Mouse (Mus musculus) liver, embryonic 11.5 days (tissue): ENCODE measurements around the gene Rnf187. TPM values are rescaled to one million over a fixed set of nuclear protein-coding genes. Genes with fewer than 3 reads are reported as not detected.
A peak's percentile ranks its signal among the peaks of the same experiment; 100 is the strongest.

Experiments
- ATAC-seq: fragments of 200-750 bp; cut with Nextera tagmentation; replicated peaks from 2 replicates; pipeline ENCODE4 v1.8.0; 2017; ENCODE audit warnings: moderate number of reproducible peaks, mild to moderate bottlenecking, moderate TSS enrichment, moderate library complexity; ENCODE audit not compliant: low FRiP score
- DNase-seq: peaks from one replicate; pipeline ENCODE4 v3.0.0-alpha.2; 2017; ENCODE audit warnings: low spot score
- H3K27ac ChIP-seq: fragments of 300-500 bp; sonication (generic); 2 replicates; pipeline ENCODE4 v1.5.1; 2014; ENCODE audit warnings: mild to moderate bottlenecking, low read depth, low read length, control low read depth
- H3K27me3 ChIP-seq: fragments of 300-500 bp; sonication (generic); replicated peaks from 2 replicates; pipeline ENCODE4 v1.6.1; 2014; ENCODE audit warnings: low read length, mixed read lengths; ENCODE audit not compliant: control insufficient read depth, insufficient read depth
- H3K36me3 ChIP-seq: fragments of 300-500 bp; sonication (generic); 2 replicates; pipeline ENCODE4 v1.6.1; 2014; ENCODE audit warnings: mild to moderate bottlenecking, low read length, moderate library complexity, mixed read lengths; ENCODE audit not compliant: control insufficient read depth, insufficient read depth
- H3K4me1 ChIP-seq: fragments of 300-500 bp; sonication (generic); replicated peaks from 2 replicates; pipeline ENCODE4 v1.6.1; 2014; ENCODE audit warnings: low read length, mixed read lengths; ENCODE audit not compliant: control insufficient read depth, insufficient read depth
- H3K4me2 ChIP-seq: fragments of 300-500 bp; sonication (generic); 2 replicates; pipeline ENCODE4 v1.6.1; 2014; ENCODE audit warnings: mild to moderate bottlenecking, control low read depth, moderate library complexity
- H3K4me3 ChIP-seq: fragments of 300-500 bp; sonication (generic); 2 replicates; pipeline ENCODE4 v1.5.1; 2014; ENCODE audit warnings: low read depth, low read length, control low read depth
- H3K9ac ChIP-seq: fragments of 300-500 bp; sonication (generic); 2 replicates; pipeline ENCODE4 v1.6.1; 2014; ENCODE audit warnings: low read depth, low read length, control low read depth
- H3K9me3 ChIP-seq: fragments of 300-500 bp; sonication (generic); 2 replicates; pipeline ENCODE4 v1.6.1; 2016; ENCODE audit warnings: low read length, inconsistent platforms, mixed read lengths; ENCODE audit not compliant: control insufficient read depth
- WGBS: fragments of 180-500 bp; shearing (Covaris S2); extraction: QIAGEN DNeasy Blood & Tissue Kit; methylation state at CpG from one replicate; pipeline ENCODE4 v1.1.7; 2014; 5-methylcytosine and 5-hydroxymethylcytosine counted together
- polyA plus RNA-seq: library from polyadenylated mRNA; unstranded; fragments of >200 nt; fragmentation: Nextera tagmentation; extraction: Ambion mirVana; gene quantifications from 2 replicates; pipeline ENCODE4 v1.2.1, GENCODE M21; 2014

The Rnf187 gene
- polyA plus RNA-seq, 1 experiment from 2014 or later = 229 TPM

DNA sequence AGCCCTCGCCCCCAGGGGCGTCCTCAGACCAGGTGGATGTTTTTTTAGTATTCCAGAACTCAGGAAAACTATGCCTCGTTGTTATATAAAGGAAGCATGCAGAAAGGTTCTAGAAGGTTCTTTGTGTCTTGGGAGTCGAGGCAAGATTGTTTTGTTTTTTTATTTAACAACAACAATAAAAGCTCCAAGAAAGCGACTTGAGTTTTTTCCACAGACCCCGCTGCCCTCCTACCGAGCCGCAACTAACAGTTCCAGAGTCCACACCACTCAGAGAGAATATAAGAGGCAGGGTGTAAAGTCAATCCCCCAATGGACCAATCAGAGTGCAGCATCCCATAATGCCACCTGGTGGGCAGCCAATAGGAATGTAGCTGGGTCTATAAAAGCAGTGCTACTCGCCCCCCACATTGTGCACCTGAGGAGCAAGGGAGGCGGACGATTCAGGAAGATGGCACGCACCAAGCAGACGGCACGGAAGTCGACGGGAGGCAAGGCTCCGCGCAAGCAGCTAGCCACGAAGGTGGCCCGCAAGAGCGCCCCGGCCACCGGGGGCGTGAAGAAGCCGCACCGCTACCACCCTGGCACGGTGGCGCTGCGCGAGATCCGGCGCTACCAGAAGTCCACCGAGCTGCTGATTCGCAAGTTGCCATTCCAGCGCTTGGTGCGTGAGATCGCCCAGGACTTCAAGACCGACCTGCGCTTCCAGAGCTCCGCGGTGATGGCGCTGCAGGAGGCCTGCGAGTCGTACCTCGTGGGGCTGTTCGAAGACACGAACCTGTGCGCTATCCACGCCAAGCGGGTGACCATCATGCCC, 22.9 kb upstream of the Rnf187 start:
- H3K27me3 ChIP-seq = peaks cover 20% of the 10 kb centered on the region
- DNase-seq (no peak), ATAC-seq (no peak)
- H3K9me3 ChIP-seq = no peaks in the 10 kb centered on the region
- H3K9ac ChIP-seq = no peak overlapping the region
- H3K4me2 ChIP-seq = no peak overlapping the region
- H3K4me1 ChIP-seq = peaks cover 26% of the 10 kb centered on the region
- H3K27ac ChIP-seq = no peak overlapping the region
- H3K36me3 ChIP-seq = no peaks in the 10 kb centered on the region; the same call in 1 of the 2 replicates
- WGBS = 50% methylated on average over 50 of the region's 50 CpGs
- H3K4me3 ChIP-seq = no peak overlapping the region

DNA sequence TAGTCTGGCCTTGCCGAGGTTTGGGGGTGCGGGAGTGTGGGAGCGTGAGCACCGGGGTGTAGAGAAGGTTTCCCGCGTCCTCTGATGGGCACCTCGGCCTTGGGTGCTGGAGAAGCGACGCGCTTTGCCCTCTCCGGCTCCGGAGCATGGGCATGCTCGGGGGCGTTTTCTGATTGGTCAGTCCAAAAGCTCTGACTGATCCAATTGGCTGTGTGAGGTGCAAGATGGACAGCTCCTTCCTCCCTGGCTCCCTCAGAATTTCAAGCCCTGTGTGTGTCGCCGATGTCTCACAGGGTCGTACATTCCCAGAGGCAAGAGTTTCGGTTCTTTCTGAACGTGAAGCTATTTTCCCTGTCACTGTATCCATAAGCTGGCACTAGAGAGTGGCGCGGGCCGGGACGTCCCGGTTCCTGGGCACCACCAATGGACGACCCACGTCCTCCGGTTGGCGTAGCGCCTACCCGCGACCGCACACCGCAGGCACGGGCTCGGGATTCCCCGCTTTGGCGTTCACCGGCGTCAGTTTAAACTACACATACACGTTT, 21.3 kb upstream of the Rnf187 start:
- peak overlapping the region; percentile 96 for H3K4me2 ChIP-seq
- peaks cover 20% of the 10 kb centered on the region for H3K27me3 ChIP-seq
- peak overlapping the region; percentile 7; the same call in 1 of the 2 replicates for H3K27ac ChIP-seq
- DNase-seq (peak; percentile 84), ATAC-seq (peak; percentile 84)
- peak overlapping the region; percentile 57 for H3K4me3 ChIP-seq
- peak overlapping the region; percentile 66 for H3K9ac ChIP-seq
- 1% methylated on average over 40 of the region's 40 CpGs for WGBS
- peaks cover 22% of the 10 kb centered on the region for H3K4me1 ChIP-seq
- no peaks in the 10 kb centered on the region for H3K9me3 ChIP-seq
- H3K36me3 ChIP-seq = no peaks in the 10 kb centered on the region; the same call in 1 of the 2 replicates

DNA sequence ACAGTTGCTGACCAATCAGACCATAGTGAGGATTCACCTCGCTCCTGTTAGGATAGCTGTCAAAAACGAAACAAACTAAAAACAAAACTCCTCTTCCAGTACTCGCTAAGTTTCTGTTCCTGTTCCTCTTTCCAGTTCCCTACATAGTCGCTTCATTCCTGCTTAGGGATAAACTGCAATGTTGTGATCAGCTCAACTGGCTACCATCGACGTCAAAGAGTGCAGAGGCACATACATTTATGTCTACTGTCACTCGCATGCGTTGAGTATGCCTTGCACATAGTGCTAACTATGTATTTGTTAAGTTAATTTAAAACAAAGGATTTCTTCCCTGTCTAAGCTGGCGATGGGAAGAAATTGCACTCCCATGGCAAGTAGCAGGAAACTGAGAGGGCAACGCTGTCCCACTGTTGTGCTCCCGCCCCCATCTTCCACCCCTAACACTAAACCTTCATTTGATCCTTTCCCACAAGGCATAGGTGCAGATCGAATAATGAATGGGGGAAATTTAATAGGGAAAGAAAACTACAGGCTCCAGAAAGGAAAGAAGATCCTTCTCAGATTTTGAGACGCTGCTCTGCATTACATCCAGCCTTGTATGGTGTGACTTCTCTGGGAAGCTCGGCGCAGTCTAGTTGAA, 20.6 kb upstream of the Rnf187 start:
- Histone ChIP-seq H3K4me1 (peaks cover 22% of the 10 kb centered on the region), H3K36me3 (no peaks in the 10 kb centered on the region; the same call in 1 of the 2 replicates), H3K9ac (peak overlapping the region; percentile 66), H3K9me3 (no peaks in the 10 kb centered on the region), H3K4me3 (peak overlapping the region; percentile 57), H3K4me2 (peak overlapping the region; percentile 96), H3K27me3 (peaks cover 19% of the 10 kb centered on the region), H3K27ac (no peak overlapping the region; the same call in 1 of the 2 replicates)
- ATAC-seq (no peak), DNase-seq (no peak)
- 27% methylated on average over 15 of the region's 15 CpGs for WGBS

DNA sequence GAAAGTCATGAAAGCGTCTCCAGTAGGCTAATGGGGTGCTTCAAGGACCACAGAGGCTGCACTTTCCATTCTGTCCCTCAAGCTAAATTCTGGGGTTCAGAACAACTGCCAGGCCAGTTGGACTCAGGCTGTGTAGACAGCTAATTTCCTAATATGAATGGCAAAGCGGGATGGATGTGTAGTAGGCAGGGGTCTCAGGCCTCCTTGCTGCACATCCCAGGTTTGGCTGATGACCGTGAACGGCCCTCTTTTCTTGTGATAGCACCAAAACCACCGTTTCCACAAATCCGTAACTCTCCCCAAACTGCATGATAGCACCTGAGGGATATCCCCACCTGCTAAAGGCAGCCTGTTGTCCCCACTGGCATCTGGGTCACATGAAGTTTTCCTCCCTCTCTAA, 19.8 kb upstream of the Rnf187 start:
- Histone ChIP-seq H3K27me3 (peaks cover 18% of the 10 kb centered on the region), H3K9ac (0 out of 2 replicates have a peak overlapping the region, but pooled peaks have one; percentile 14), H3K4me1 (peaks cover 22% of the 10 kb centered on the region), H3K4me3 (no peak overlapping the region), H3K4me2 (peak overlapping the region; percentile 96), H3K27ac (no peak overlapping the region), H3K36me3 (no peaks in the 10 kb centered on the region; the same call in 1 of the 2 replicates), H3K9me3 (no peaks in the 10 kb centered on the region)
- ATAC-seq = no peak
- no peak for DNase-seq
- 78% methylated on average over 6 of the region's 6 CpGs for WGBS

DNA sequence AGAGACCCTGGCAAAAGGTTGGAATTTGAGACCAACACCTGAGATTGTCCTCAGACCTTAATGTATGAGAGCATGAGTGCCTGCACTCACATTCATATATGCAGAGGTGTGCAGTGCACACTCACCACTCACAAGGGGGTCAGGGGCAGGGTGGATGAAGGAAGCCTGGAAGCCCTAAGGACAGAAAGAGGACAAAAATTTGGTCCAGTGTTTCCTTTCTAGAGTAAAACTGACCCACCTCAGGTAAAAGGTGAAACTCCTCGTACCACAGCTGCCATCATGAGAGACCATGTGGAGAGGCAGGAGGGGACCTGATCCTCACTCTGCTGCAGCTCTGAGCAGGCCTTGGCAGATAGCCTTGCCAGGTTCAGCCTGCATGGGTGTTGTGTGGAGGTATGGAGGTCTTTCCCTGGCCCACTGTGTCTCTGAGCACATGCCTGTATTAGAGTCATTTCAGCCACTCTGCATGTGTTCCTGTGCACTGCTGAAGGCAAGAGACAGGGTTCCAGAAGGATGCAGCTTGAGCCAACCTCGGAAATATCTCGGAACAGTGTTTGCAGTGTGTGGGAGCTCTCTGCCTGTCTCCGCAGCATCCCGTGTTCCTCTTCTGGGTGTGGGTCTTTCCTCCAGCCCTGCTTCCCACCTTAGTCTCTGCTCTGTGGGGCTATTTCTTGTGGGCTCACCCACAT, 18.7 kb upstream of the Rnf187 start:
- Histone ChIP-seq H3K4me3 (peak overlapping the region; percentile 9; the same call in 1 of the 2 replicates), H3K27ac (no peak overlapping the region), H3K9ac (no peak overlapping the region)

DNA sequence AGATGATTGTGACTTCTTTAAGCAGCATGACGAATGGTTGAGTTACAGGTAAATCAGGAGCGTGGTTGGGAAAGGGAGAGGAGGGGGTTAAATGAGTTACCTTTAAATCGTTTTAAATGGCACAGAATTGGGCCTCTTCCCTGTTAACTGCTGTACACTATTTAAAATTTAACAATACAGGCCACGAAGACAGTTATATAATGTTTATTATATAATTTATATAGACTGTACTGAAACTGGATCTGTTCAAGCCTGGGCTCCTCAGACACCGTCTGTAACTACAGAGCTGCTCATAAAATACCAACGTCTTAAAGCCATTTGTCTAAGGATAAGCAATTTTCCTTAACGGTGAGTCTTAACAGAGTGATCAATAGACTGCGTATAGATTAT, 17.1 kb upstream of the Rnf187 start:
- H3K4me1 ChIP-seq = peaks cover 28% of the 10 kb centered on the region
- H3K9me3 ChIP-seq = no peaks in the 10 kb centered on the region

More for the DNA sequence above, 18.7 kb upstream of the Rnf187 start:
- 94% methylated on average over 5 of the region's 5 CpGs for WGBS
- peak overlapping the region; percentile 97 for H3K4me2 ChIP-seq
- DNase-seq (no peak), ATAC-seq (no peak)
- H3K4me1 ChIP-seq = peaks cover 28% of the 10 kb centered on the region
- no peaks in the 10 kb centered on the region; the same call in 1 of the 2 replicates for H3K36me3 ChIP-seq
- peaks cover 12% of the 10 kb centered on the region for H3K27me3 ChIP-seq
- no peaks in the 10 kb centered on the region for H3K9me3 ChIP-seq

DNA sequence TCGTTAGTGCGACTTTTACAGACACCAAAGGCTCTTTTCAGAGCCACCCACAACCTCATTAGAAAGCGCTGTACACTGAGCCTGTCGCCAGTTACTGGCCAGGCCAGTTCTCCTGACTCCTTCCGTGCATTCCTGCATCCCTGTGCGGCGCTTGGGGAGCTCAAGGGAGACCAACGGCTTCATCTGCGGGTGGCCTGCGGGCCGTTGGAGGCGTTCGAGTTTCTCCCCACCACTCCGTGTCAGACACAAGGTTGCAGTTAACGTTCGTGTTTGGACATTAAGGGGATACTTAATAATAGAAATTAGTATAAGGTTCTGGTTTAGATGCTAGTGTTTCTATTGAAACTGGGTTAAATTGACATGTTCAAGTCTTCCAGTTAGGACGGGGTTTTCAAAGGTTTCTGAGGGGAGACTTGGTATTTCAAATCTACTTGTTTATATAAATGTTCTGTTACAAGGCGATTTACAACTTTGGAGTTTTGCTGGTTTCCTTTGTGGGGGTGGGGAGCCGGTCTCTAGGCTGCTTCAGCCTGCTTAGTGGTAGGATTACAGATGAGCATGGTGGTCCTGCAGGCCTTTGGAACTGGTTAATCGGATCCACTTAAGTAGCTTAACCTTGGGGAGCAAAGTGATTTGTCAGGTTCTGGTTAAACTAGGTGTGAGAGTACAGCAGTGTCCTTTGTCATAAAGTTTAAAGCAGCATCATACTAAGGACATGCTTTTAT, 16.6 kb upstream of the Rnf187 start:
- H3K9ac ChIP-seq = peak overlapping the region; percentile 99
- H3K4me1 ChIP-seq = peaks cover 28% of the 10 kb centered on the region
- H3K36me3 ChIP-seq = no peaks in the 10 kb centered on the region; the same call in 1 of the 2 replicates
- no peak for DNase-seq
- peak overlapping the region; percentile 91 for H3K4me3 ChIP-seq
- 1% methylated on average over 20 of the region's 20 CpGs for WGBS
- no peak for ATAC-seq
- H3K27ac ChIP-seq = peak overlapping the region; percentile 100
- peaks cover 9% of the 10 kb centered on the region for H3K27me3 ChIP-seq
- no peaks in the 10 kb centered on the region for H3K9me3 ChIP-seq
- H3K4me2 ChIP-seq = peak overlapping the region; percentile 97

More for the DNA sequence above, 17.1 kb upstream of the Rnf187 start:
- 39% methylated on average over 8 of the region's 8 CpGs for WGBS
- Histone ChIP-seq H3K4me2 (peak overlapping the region; percentile 97), H3K4me3 (peak overlapping the region; percentile 91), H3K36me3 (no peaks in the 10 kb centered on the region; the same call in 1 of the 2 replicates), H3K9ac (peak overlapping the region; percentile 99), H3K27me3 (peaks cover 5% of the 10 kb centered on the region), H3K27ac (peak overlapping the region; percentile 100)
- ATAC-seq (no peak), DNase-seq (no peak)
